Mouse (Mus musculus): ENCODE measurements around the gene Agap3.

Gene Agap3

GRCm38 (mm10) chr5:24452030-24452690 lies at the start of gene Agap3:
TSS of gene Agap3 (plus strand) at chr5:24452177.
- peak; percentile 62 for DNase-seq (ENCODE audit: low read depth)

- no peak for DNase-seq (ENCODE audit: low read depth)
Observed at GRCm38 (mm10) chr5:24404594-24405360, 47.2 kb upstream of the Agap3 start.

DNA sequence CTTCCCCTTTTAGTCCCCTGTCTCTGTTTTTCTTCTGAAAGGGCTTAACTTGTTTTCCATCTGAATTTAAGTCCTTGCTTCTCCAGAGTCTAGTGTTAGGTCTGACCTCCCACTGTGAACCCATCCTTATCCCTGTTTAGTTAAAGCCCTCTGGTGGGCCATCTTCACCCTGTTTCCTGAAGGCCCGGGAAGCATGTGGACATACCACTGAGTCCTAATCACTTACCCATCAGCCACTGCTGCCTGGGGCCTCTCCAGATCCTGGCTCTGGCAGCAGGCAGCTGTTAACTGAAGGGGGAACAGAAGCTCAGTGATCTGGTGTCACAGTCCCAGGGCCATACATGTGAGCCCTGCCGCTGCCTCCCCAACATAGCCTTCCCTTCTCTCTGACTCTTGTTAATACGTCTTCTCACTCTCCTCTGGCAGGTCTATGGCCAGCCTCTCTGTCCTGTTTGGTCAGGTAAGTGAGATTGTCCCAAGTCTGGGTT lies 46.5 kb upstream of the Agap3 start:
- DNase-seq (ENCODE audit: low read depth): no peak

DNA sequence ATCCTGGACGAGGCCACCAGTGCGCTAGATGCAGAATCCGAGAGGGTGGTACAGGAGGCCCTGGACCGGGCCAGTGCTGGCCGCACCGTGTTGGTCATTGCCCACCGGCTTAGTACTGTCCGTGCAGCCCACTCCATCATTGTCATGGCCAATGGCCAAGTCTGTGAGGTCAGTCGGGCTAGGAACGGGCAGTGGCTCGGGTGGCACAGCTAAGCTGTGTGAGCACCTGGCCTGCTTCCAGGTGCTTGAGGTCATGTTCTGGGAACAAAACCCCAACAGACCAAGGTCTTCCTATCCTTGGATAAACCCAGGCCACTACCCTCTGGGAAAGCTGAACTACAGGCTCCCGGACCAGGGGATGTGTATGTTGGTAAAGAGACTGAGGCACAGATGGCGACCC lies 43.3 kb upstream of the Agap3 start:
- DNase-seq (ENCODE audit: low read depth): no peak

DNA sequence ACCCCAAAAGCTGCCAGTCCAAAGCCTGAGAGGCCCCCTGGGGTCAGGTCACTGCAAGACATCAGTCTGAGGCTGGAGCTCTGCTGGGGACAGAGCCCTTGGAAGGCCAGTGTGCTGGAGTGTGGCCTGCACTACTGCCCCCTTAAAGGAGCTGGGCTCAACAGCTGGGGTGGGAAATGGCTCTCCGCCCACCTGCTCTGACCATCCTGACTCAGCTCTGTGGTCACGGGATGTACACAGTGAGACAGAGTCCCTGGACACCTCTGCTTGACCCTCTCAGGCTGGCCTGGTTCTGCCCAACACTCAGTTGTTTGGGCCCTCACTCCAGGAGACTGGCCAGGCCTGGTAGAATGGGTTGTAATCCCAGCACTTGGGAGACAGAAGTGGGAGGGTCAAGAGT lies 42.5 kb upstream of the Agap3 start:
- no peak for DNase-seq (ENCODE audit: low read depth)

DNA sequence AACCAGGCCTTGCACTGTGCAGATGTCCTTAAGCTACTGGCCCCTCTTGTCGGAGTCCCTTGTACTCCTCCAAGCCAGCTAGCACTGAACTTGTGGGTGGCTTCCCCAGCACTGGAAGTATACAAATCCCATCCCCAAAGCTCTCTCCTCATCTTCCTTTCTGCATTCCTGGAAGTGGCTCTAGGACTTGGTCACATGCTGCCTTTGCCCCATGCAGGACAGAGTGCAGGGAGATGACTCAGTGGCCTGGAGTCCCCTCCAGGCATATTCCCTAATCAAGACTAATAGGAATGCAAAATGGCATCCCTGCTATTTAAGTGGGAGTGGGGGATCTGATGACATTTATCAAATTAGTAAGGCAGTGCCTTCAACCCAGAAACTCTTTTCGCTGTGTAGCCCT lies 39.9 kb upstream of the Agap3 start:
- no peak for DNase-seq (ENCODE audit: low read depth)

- no peak for DNase-seq (ENCODE audit: low read depth)
Observed at GRCm38 (mm10) chr5:24413042-24413693, 38.8 kb upstream of the Agap3 start, which contains the start of gene Asic3. TSS of gene Asic3 (plus strand) at chr5:24413392.

- no peak for DNase-seq (ENCODE audit: low read depth)
Observed at GRCm38 (mm10) chr5:24413938-24414337, 38.0 kb upstream of the Agap3 start.

DNA sequence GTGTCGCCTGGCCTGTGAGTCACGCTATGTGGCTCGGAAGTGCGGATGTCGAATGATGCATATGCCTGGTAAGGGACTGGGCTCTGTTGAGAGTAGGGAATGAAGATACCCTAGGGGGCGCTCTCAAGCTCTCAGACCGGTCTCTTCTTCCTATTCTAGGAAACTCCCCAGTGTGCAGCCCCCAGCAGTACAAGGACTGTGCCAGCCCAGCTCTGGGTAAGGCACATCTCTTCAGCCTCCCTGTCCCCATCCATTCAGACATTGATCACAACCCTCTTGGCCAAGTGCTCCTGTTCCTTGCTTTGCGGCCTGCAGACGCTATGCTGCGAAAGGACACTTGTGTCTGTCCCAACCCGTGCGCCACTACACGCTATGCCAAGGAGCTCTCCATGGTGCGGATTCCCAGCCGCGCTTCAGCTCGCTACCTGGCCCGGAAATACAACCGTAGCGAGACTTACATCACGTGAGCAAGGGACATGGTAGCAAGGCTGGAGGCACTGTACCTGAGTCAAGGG lies 35.7 kb upstream of the Agap3 start:
- DNase-seq (ENCODE audit: low read depth): peak; percentile 87

- no peak for DNase-seq (ENCODE audit: low read depth)
Observed at GRCm38 (mm10) chr5:24417587-24417986, 34.4 kb upstream of the Agap3 start.

DNA sequence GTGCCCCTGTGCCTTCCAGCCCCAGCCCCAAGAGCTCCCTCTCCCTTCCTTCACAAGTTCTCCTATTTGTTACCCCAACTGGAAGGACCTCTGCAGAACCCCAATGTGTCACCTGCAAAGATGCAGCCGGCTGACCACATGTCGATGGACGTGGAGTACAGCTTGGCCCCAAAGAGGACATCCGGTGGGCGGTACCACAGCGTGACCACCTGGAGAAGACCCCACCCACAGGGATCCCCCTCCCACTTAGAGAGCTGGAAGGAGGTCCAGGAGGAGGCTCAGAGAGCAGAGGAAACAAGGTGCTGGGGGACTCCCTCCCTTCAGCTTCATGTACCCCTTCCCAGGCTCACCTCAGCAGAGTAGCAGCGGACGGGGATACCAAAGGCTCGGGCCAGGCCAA lies 31.6 kb upstream of the Agap3 start:
- no peak for DNase-seq (ENCODE audit: low read depth)

DNA sequence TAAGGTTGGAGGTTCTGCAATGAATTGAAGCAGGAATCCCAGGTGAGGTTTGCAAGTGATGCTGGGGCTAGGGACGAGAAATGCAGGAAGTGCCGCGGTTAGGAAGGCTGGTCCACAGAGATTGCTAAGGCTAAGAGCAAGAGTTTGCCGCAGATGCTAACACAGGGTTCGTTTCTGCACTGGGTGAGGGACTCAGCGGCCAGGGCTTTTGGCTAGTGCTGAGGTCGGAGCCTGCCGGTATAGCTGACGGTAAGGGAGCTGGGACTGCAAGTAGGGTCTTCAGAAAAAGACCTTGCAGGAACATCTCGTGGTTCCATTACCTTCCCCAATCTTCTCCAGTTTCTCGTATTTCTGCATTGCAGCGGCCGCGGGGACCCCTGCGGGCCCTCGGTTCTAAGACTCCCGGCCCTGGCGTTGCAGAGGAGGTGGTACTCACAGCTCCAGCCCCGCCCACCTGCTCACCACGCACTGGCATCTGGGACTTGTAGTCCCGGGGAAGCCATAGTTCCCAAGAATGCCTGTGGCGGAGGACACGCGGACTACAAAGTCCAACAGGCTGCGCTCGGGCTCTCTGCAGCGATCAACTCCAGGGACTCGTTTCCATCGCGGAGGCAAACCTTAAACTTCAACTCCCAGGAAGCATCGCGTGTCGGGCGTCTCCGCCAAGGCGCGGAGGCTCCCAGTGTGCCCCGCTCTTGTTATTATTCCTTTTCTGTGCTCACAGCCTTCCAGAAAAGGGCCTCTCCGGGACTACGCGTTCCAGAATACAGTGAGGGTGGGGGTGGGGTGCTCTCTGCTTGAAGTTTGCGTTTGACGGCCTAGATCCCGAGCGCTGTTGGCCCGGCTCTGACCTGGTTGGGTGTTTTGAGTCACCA lies 28.6 kb upstream of the Agap3 start, which contains the start of the genes Cdk5 and Slc4a2:
Gene Cdk5 (minus strand): TSS at position 402 of the 875 bp plus-strand sequence.
Gene Slc4a2 (plus strand): TSS at position 709 of the 875 bp plus-strand sequence.
- DNase-seq (ENCODE audit: low read depth): peak; percentile 98

DNA sequence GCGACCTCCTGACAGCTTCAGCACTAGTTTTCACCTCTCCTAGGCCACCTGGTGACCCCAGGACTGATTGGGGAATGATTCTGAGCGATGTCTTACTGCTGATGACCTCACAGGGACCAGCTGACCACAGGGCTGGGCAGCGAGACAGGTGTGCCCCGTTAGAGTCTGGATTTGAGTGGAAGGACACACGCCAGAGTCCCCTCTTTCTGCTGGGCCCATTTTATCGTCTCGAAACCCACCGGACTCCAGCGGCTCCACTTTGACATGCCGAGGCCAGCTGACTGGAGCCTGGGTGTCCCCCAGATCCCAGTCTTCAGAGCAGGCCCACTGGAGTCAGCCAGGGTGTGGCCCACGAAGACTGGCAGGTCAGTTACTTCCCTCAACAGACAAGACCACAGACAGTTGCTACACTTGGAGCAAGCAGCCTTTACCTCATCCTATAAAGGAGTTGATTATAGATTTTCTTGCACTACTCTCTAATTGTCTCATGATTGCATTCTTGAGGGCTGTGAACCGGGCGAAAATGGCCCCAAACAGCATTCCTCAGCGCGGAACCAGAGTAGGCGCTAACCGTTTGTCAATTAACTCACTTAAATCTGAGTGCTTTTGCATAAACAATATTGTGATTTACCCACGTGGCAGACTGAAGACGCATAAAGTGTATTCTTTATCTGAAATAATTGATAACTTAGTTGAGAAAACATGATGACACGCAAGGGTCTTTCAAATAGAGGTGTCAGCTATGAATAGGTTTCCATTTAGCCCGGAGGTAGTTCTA lies 27.8 kb upstream of the Agap3 start:
- no peak for DNase-seq (ENCODE audit: low read depth)

DNA sequence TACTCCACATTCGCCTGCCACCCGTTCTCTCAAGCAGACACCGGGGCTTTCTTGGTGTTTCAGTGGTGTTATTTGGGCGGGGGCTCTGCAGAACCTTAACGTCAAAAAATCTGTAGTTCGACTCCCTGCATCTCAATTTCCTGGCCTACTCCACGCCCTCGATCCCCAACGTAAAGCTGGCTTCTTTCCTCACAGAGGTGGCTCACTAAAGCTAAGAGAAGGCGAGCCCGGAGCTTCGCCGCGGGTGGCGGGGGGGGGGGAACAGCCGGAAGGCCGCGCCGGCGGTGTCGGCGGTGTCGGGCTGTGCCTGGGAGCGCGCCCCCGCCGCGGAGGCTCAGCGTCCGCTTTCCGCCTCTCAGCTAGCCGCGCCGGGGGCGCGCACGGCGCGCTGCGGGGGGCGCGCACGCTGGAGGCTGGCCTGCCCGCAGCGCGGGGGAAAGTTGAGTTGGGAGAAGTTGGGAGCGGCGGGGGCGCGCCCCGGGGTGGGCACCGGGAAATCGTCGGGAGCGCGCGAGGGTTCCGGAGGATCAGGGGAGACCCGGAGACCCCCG lies 27.0 kb upstream of the Agap3 start:
- peak; percentile 92 for DNase-seq (ENCODE audit: low read depth)

GRCm38 (mm10) chr5:24425421-24426036 lies 26.4 kb upstream of the Agap3 start:
- no peak for DNase-seq (ENCODE audit: low read depth)

GRCm38 (mm10) chr5:24426037-24426432 lies 25.9 kb upstream of the Agap3 start:
- no peak for DNase-seq (ENCODE audit: low read depth)

- DNase-seq (ENCODE audit: low read depth): no peak
Observed at GRCm38 (mm10) chr5:24426556-24427284, 25.3 kb upstream of the Agap3 start.

- no peak for DNase-seq (ENCODE audit: low read depth)
Observed at GRCm38 (mm10) chr5:24427285-24427633, 24.7 kb upstream of the Agap3 start.

- DNase-seq (ENCODE audit: low read depth): no peak
Observed at GRCm38 (mm10) chr5:24427981-24428402, 24.0 kb upstream of the Agap3 start.
